Mouse (Mus musculus): ENCODE measurements around the gene Nkx2-2.
A peak's percentile ranks its signal among the peaks of the same experiment; 100 is the strongest.
"Not testable (repeated sequence)": the region's sequence is repeated elsewhere in the genome, so short reads cannot be mapped to it uniquely, and the experiment has no call there.

The Nkx2-2 gene

GRCm38 (mm10) chr2:147181304-147181665, 12.8 kb downstream of the Nkx2-2 start:
- DNase-seq = no peak

GRCm38 (mm10) chr2:147180649-147181303, 13.3 kb downstream of the Nkx2-2 start:
- DNase-seq = no peak

- peak; percentile 61 for DNase-seq
Observed at GRCm38 (mm10) chr2:147178091-147179059, 15.7 kb downstream of the Nkx2-2 start.

- peak; percentile 90 for DNase-seq
Observed at GRCm38 (mm10) chr2:147177672-147178071, 16.4 kb downstream of the Nkx2-2 start.

- DNase-seq = no peak
Observed at GRCm38 (mm10) chr2:147175296-147175695, 18.7 kb downstream of the Nkx2-2 start.

GRCm38 (mm10) chr2:147173751-147174150, 20.3 kb downstream of the Nkx2-2 start:
- no peak for DNase-seq

GRCm38 (mm10) chr2:147170538-147170937, 23.5 kb downstream of the Nkx2-2 start:
- not testable (repeated sequence) for DNase-seq

GRCm38 (mm10) chr2:147165863-147166262, 28.2 kb downstream of the Nkx2-2 start:
- no peak for DNase-seq

- no peak for DNase-seq
Observed at GRCm38 (mm10) chr2:147165376-147165775, 28.7 kb downstream of the Nkx2-2 start.

GRCm38 (mm10) chr2:147152543-147152942, 41.5 kb downstream of the Nkx2-2 start:
- DNase-seq = no peak
